Mouse (Mus musculus) retina, adult 2 months (tissue): ENCODE results near the gene Myo9a.
"Not testable (repeated sequence)": the region's sequence is repeated elsewhere in the genome, so short reads cannot be mapped to it uniquely, and the experiment has no call there.

Source experiments
- DNase-seq: peaks from one replicate; pipeline ENCODE4 v3.0.0-alpha.2; 2012; ENCODE audit warnings: low read depth, low spot score

Gene Myo9a

GRCm38 (mm10) chr9:59751066-59751581 is 428 bp downstream of the Myo9a start:
- DNase-seq, result peak; percentile 40

- DNase-seq, result no peak
Measured at GRCm38 (mm10) chr9:59751966-59752365, 1.3 kb downstream of the Myo9a start.

- DNase-seq, result no peak
Measured at GRCm38 (mm10) chr9:59755199-59755598, 4.5 kb downstream of the Myo9a start.

GRCm38 (mm10) chr9:59757016-59757415 is 6.3 kb downstream of the Myo9a start:
- not testable (repeated sequence) for DNase-seq

- no peak for DNase-seq
Measured at GRCm38 (mm10) chr9:59760515-59760914, 9.8 kb downstream of the Myo9a start.

- DNase-seq, result not testable (repeated sequence)
Measured at GRCm38 (mm10) chr9:59766966-59767461, 16.3 kb downstream of the Myo9a start.

- DNase-seq, result not testable (repeated sequence)
Measured at GRCm38 (mm10) chr9:59806046-59806774, 55.5 kb downstream of the Myo9a start.

GRCm38 (mm10) chr9:59884551-59884950 is 133.9 kb downstream of the Myo9a start:
- no peak for DNase-seq

GRCm38 (mm10) chr9:59903382-59903781 is 152.7 kb downstream of the Myo9a start:
- DNase-seq, result no peak

- DNase-seq, result no peak
Measured at GRCm38 (mm10) chr9:59914761-59915160, 164.1 kb downstream of the Myo9a start.

GRCm38 (mm10) chr9:59930248-59930647 is 179.6 kb downstream of the Myo9a start:
- DNase-seq, result no peak

- DNase-seq, result not testable (repeated sequence)
Measured at GRCm38 (mm10) chr9:59935866-59936265, 185.2 kb downstream of the Myo9a start.

- DNase-seq, result no peak
Measured at GRCm38 (mm10) chr9:59938529-59938928, 187.8 kb downstream of the Myo9a start.

GRCm38 (mm10) chr9:59939691-59940090 is 189.0 kb downstream of the Myo9a start:
- no peak for DNase-seq

- no peak for DNase-seq
Measured at GRCm38 (mm10) chr9:59940913-59941884, 190.5 kb downstream of the Myo9a start.

GRCm38 (mm10) chr9:59941885-59942350 is 191.2 kb downstream of the Myo9a start:
- no peak for DNase-seq

GRCm38 (mm10) chr9:59942501-59943085 is 191.9 kb downstream of the Myo9a start:
- DNase-seq, result no peak

GRCm38 (mm10) chr9:59943826-59944225 is 193.1 kb downstream of the Myo9a start:
- DNase-seq, result no peak

- DNase-seq, result no peak
Measured at GRCm38 (mm10) chr9:59945241-59945640, 194.5 kb downstream of the Myo9a start.

GRCm38 (mm10) chr9:59947271-59947670 is 196.6 kb downstream of the Myo9a start:
- no peak for DNase-seq

- DNase-seq, result no peak
Measured at GRCm38 (mm10) chr9:59948226-59948625, 197.5 kb downstream of the Myo9a start.
